Mouse (Mus musculus): ENCODE data around the gene Kpna4. TPM values are rescaled to one million over a fixed set of nuclear protein-coding genes. Genes with fewer than 3 reads are reported as not detected.
"Not testable (repeated sequence)": the region's sequence is repeated elsewhere in the genome, so short reads cannot be mapped to it uniquely, and the experiment has no call there.

Gene Kpna4
- polyA plus RNA-seq, 1 experiment from 2014 or later: 32.0 TPM

GRCm38 (mm10) chr3:69044645-69045399 lies 82.1 kb downstream of the Kpna4 start, which contains the start of gene Trim59:
Gene Trim59 (minus strand): TSS chr3:69044755.
- ATAC-seq (ENCODE audit: low FRiP score): peak; percentile 97
- no peaks in the 10 kb centered on the region for H3K36me3 ChIP-seq
- H3K9ac ChIP-seq (replicated peaks): peak within 1 kb of the TSS; percentile 84
- peaks cover 21% of the 10 kb centered on the region for H3K4me1 ChIP-seq
- peak within 1 kb of the TSS; percentile 94 for H3K4me2 ChIP-seq
- under 1% methylated on average over 73 of the region's 80 CpGs for WGBS
- H3K4me3 ChIP-seq (replicated peaks): peak within 1 kb of the TSS; percentile 81
- H3K27me3 ChIP-seq (replicated peaks): no peaks in the 10 kb centered on the region
- no peaks in the 10 kb centered on the region for H3K9me3 ChIP-seq (replicated peaks)
- H3K27ac ChIP-seq (replicated peaks): peak within 1 kb of the TSS; percentile 93

GRCm38 (mm10) chr3:69044167-69044591 lies 82.7 kb downstream of the Kpna4 start:
- Histone ChIP-seq H3K4me2 (peak overlapping the region; percentile 94), H3K27me3 (replicated peaks) (no peaks in the 10 kb centered on the region), H3K9me3 (replicated peaks) (no peaks in the 10 kb centered on the region), H3K27ac (replicated peaks) (peak overlapping the region; percentile 93), H3K36me3 (no peaks in the 10 kb centered on the region), H3K9ac (replicated peaks) (peak overlapping the region; percentile 84), H3K4me1 (peaks cover 21% of the 10 kb centered on the region), H3K4me3 (replicated peaks) (peak overlapping the region; percentile 81)
- under 1% methylated on average over 40 of the region's 42 CpGs for WGBS
- ATAC-seq (ENCODE audit: low FRiP score): peak; percentile 75

GRCm38 (mm10) chr3:69041298-69041697 lies 85.6 kb downstream of the Kpna4 start:
- no peak for ATAC-seq (ENCODE audit: low FRiP score)
- H3K4me1 ChIP-seq: peaks cover 21% of the 10 kb centered on the region
- no peak overlapping the region for H3K4me3 ChIP-seq (replicated peaks)
- no peak overlapping the region for H3K4me2 ChIP-seq
- H3K27ac ChIP-seq (replicated peaks): no peak overlapping the region
- no peak overlapping the region for H3K9ac ChIP-seq (replicated peaks)
- H3K27me3 ChIP-seq (replicated peaks): no peaks in the 10 kb centered on the region
- H3K36me3 ChIP-seq: no peaks in the 10 kb centered on the region; the same call in 1 of the 2 replicates
- no peaks in the 10 kb centered on the region for H3K9me3 ChIP-seq (replicated peaks)
- 73% methylated on average over 5 of the region's 5 CpGs for WGBS

DNA sequence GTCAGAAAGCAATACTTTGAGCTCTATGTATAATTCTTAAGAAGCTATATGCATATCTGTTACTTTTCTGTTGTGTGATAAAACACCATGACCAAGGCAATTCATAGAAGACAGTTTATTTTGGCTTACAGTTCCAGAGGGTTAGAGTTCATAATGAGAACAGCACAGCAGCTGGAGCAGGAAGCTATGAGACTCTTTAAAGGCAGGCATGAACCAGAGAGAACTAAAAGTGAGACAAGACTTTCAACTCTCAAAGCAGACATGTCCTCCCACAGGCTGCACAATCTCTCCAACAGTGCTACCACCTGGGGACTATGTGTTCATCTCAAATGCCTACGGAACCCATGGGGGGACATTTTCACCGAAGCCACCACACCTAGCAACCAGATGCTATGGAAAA lies 86.8 kb downstream of the Kpna4 start:
- no peak for ATAC-seq (ENCODE audit: low FRiP score)
- 88% methylated on average over 2 of the region's 2 CpGs for WGBS
- H3K27ac ChIP-seq (replicated peaks): no peak overlapping the region
- no peaks in the 10 kb centered on the region for H3K9me3 ChIP-seq (replicated peaks)
- no peaks in the 10 kb centered on the region for H3K27me3 ChIP-seq (replicated peaks)
- no peak overlapping the region for H3K4me3 ChIP-seq (replicated peaks)
- H3K4me2 ChIP-seq: no peak overlapping the region
- H3K4me1 ChIP-seq: peaks cover 11% of the 10 kb centered on the region
- H3K36me3 ChIP-seq: peaks cover 4% of the 10 kb centered on the region
- no peak overlapping the region for H3K9ac ChIP-seq (replicated peaks)

- no peak for ATAC-seq (ENCODE audit: low FRiP score)
- no peak overlapping the region for H3K4me2 ChIP-seq
- H3K27ac ChIP-seq (replicated peaks): no peak overlapping the region
- no peaks in the 10 kb centered on the region for H3K9me3 ChIP-seq (replicated peaks)
- no peaks in the 10 kb centered on the region for H3K27me3 ChIP-seq (replicated peaks)
- no peak overlapping the region for H3K9ac ChIP-seq (replicated peaks)
- 0 out of 2 replicates have a peak, but pooled peaks cover 7% of the 10 kb centered on the region for H3K36me3 ChIP-seq
- H3K4me3 ChIP-seq (replicated peaks): no peak overlapping the region
- WGBS: 96% methylated on average over 1 of the region's 1 CpGs
- H3K4me1 ChIP-seq: no peaks in the 10 kb centered on the region
These were observed 100.7 kb downstream of the Kpna4 start for GRCm38 (mm10) chr3:69026133-69026783.

DNA sequence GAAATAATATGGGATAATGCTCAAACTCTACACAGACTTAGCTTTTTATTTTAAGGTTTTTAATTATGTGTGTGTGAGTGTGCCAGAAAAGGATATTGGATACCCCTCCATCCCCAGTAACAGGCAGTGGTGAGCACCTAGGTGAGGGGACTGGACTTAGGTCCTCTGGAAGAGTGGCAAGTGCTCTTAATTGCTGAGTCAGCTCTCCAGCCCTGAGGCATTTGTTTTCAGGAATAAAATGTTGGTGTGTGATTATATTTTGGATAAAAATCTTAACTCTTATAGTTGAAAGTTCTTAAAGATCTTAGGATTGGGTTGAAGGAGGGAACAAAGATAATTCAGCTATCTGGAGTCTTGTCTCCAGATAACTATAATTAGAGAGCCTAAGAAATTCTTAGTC lies 106.1 kb downstream of the Kpna4 start:
- Histone ChIP-seq H3K36me3 (peaks cover 3% of the 10 kb centered on the region; the same call in 1 of the 2 replicates), H3K9me3 (replicated peaks) (no peaks in the 10 kb centered on the region), H3K27ac (replicated peaks) (no peak overlapping the region), H3K9ac (replicated peaks) (no peak overlapping the region), H3K4me2 (no peak overlapping the region), H3K4me1 (no peaks in the 10 kb centered on the region), H3K27me3 (replicated peaks) (no peaks in the 10 kb centered on the region), H3K4me3 (replicated peaks) (no peak overlapping the region)
- no peak for ATAC-seq (ENCODE audit: low FRiP score)

- no peaks in the 10 kb centered on the region for H3K9me3 ChIP-seq (replicated peaks)
- H3K4me1 ChIP-seq: no peaks in the 10 kb centered on the region
- no peak overlapping the region for H3K4me3 ChIP-seq (replicated peaks)
- 95% methylated on average over 2 of the region's 2 CpGs for WGBS
- H3K36me3 ChIP-seq: peaks cover 3% of the 10 kb centered on the region; the same call in 1 of the 2 replicates
- H3K27ac ChIP-seq (replicated peaks): no peak overlapping the region
- H3K27me3 ChIP-seq (replicated peaks): no peaks in the 10 kb centered on the region
- H3K9ac ChIP-seq (replicated peaks): no peak overlapping the region
- H3K4me2 ChIP-seq: no peak overlapping the region
- ATAC-seq (ENCODE audit: low FRiP score): no peak
These were observed 106.6 kb downstream of the Kpna4 start for GRCm38 (mm10) chr3:69020285-69020684.

GRCm38 (mm10) chr3:69018635-69019034 lies 108.3 kb downstream of the Kpna4 start:
- H3K4me1 ChIP-seq; H3K9me3 ChIP-seq (replicated peaks); H3K36me3 ChIP-seq; H3K9ac ChIP-seq (replicated peaks); H3K4me3 ChIP-seq (replicated peaks); H3K27ac ChIP-seq (replicated peaks); ATAC-seq (ENCODE audit: low FRiP score); H3K27me3 ChIP-seq (replicated peaks); H3K4me2 ChIP-seq: not testable (repeated sequence)
- WGBS: 95% methylated on average over 2 of the region's 2 CpGs

DNA sequence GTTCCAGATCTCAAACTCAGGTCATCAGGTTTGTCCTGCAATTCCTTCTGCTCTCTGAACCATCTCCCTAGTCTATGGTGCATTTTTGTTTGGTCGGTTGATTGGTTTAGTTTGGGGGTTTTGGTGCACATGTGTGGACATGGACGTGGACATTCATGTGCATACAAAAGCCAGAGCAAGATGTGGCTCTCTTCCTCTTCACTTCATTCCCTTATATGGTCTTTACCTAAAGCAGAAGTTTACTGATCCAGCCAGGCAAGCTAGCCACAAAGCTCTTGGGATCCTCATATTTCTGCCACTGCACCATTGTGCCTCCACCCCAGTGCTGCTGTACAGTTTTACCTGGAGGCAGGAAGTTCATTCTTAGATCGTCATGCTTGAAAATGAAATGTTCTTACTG lies 109.7 kb downstream of the Kpna4 start:
- H3K27me3 ChIP-seq (replicated peaks): no peaks in the 10 kb centered on the region
- H3K4me1 ChIP-seq: no peaks in the 10 kb centered on the region
- H3K27ac ChIP-seq (replicated peaks): no peak overlapping the region
- H3K9ac ChIP-seq (replicated peaks): no peak overlapping the region
- 94% methylated on average over 3 of the region's 3 CpGs for WGBS
- no peaks in the 10 kb centered on the region for H3K9me3 ChIP-seq (replicated peaks)
- ATAC-seq (ENCODE audit: low FRiP score): no peak
- H3K36me3 ChIP-seq: peaks cover 3% of the 10 kb centered on the region; the same call in 1 of the 2 replicates
- no peak overlapping the region for H3K4me3 ChIP-seq (replicated peaks)
- no peak overlapping the region for H3K4me2 ChIP-seq

Other genes with a start within 250 kb of the Kpna4 start
- 7.3 and 11.0 TPM in 2 replicates for gene Ift80, start 122.5 kb downstream of the Kpna4 start, polyA plus RNA-seq (2015; fragmentation: Nextera tagmentation; extraction: Ambion mirVana)
- 28.3 and 72.3 TPM in 2 replicates for gene Smc4, start 122.4 kb downstream of the Kpna4 start, polyA plus RNA-seq (2015; fragmentation: Nextera tagmentation; extraction: Ambion mirVana)
- 25.3 and 43.6 TPM in 2 replicates for gene Trim59, start 82.4 kb downstream of the Kpna4 start, polyA plus RNA-seq (2015; fragmentation: Nextera tagmentation; extraction: Ambion mirVana)
- not detected in 2 replicates for gene Arl14, start 95.3 kb upstream of the Kpna4 start, polyA plus RNA-seq (2015; fragmentation: Nextera tagmentation; extraction: Ambion mirVana)
- 20.3 and 24.2 TPM in 2 replicates for gene Ppm1l, start 189.7 kb upstream of the Kpna4 start, polyA plus RNA-seq (2015; fragmentation: Nextera tagmentation; extraction: Ambion mirVana)

Measured in neural tube, embryonic 15.5 days (tissue).